Mouse (Mus musculus) thymus, postnatal 10 days (tissue): ENCODE measurements around the gene Kcnj8.
"Not testable (repeated sequence)": the region's sequence is repeated elsewhere in the genome, so short reads cannot be mapped to it uniquely, and the experiment has no call there.

Experiments used
- DNase-seq, 2 experiments: peaks; one replicate each; pipeline ENCODE4 v3.0.0; 2021; ENCODE audit warnings: low spot score in 2 of 2

The Kcnj8 gene

DNA sequence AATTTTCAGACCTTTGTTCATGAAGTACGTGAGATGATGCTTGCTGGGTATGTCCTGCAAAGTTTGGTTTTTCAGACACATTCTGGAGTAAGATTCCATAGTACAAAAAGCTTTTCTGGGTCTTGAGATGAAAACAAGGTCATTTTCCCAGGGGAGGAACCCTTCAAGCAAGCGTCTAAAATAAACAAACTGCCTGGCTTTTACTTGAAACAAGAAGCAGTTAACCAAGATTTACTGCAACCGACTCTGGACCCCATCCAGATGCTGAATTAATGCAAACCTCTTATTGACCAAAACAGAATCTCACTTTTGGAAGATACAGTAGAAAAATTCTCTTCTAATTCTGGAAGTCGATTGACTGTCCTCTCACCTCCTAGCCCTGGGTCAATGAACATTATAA, 20.5 kb downstream of the Kcnj8 start:
- no peak for DNase-seq

DNA sequence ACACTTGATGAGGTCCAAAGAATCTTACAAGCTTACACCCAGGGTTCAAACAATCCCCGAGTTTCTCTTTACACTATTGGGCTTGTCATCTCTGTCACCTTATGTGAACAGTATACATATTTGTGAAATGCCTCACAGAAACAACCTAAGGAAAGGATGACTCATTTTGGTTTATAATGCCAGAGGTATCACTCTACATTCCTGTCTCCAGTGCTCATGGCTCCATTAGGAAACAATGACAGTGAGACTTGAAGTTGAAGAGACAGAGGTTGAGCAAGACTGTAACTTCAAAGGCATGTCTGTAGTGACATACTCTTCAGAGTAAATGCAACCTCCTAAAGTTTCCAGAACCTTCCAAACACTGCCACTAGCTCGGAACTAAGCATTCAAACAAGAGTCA, 23.0 kb downstream of the Kcnj8 start:
- DNase-seq, result no peak

DNA sequence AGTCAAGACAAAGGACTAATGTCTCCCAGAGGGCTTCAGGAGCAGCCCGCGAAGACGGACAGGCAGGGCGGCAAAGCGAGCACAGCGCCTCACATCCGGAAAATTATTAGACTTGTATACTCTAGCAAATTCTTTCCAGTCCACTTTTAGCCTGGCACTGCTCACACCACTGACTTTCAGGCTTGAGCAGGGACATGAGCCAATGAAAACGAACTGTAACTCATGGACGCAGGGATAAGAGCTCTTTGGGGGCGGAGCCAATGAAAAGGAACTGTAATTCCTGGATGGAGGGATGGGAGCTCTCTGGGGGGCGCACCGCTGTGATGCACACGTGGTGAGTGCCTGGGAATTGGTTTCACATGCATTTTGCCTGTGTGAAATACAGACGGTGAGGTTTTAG, 26.3 kb downstream of the Kcnj8 start:
- DNase-seq, result no peak

DNA sequence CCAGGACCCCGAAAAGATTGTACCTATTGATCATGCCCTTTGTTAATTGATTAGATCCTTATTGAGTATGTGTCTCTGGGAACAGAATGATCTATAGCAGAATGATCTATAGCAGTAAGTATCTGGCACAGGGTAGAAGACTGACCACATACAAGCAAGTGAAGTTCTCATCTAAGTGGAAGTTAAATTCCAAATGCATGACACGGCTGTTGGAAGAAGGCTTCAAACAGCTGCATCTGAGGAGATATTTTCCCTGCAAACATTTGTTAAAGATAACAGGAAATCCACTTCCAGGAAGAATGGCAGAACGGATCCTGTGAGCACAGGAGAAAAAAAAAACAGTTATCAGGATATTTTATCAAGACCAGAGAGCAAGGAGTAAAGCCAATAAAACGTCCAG, 27.8 kb downstream of the Kcnj8 start:
- no peak for DNase-seq

DNA sequence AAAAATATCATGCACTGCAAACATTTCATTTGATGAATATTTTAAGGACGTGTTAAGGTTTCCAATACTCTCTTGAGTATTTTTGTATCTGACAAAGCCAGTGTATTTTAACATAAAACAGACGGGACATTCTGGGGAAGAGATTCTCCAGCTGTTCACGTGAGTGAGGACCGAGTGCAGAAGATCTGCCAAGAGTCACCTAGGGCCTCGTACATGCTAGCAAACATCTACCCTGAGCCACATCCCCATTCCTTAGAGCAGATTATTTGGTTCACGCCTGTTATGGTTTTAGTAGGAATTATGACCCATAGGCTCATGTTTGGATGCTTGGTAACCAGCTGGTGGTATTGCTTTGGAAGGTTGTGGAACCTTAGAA, 28.6 kb downstream of the Kcnj8 start:
- DNase-seq, result no peak

DNA sequence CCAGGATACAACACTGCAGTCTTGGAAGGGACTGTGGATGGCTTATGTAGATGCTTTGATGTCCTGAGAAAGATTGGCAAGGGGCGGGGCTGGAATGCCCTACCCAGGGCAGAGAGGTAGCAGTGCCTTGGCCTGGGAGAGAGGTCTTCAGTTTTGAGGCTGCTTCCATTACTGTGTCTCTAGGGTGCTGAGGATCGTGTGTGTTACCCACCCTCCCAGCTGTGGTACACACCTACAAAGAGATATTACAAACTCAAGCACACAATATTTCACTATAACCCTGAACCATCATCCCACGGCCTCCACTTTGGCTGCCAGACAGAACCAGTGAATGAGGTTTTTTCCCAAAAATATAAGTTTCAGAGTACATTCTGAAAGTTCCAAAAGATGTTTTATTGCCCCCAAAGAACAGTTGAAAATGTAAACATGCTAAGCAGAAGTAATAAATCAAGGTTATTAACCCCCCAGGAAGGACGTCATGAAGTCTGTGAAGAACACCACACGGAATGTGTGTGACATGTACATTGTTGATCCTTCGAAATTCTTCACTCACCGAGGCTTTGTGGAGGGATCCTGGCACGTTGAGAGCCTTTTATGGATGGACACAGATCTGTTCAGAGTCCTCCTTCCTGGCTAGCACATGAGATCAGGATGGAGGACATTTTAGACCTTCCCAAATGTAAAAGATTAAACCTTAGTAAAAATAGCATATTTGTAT, 29.2 kb downstream of the Kcnj8 start:
- DNase-seq, result no peak

DNA sequence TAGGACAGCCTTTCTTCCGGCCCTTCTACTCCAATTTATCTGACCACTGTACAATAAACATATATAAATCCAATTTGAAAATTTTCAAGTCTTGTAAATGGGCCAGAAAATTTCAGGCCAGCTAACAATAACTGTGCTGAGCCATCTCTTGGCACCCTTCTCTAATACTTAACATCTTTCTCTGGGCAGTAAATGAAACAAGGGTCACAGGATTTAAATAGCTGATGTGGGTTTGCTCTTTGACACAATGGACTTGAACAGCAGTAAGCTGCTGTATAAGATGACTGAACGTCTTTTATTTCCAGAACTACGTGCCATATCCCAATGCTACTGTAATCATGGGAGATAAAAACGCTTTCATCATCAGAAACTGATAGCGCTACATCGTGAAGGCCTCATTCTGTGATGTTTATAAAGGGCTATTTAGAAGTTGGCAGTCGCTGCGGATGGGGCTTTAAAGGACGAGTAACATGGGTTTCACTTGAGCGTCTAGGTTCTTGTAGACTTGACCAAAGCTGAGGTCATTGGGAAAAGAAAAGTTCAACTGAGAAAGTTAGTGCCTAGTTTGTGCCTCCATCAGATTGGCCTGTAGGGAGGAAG, 30.8 kb downstream of the Kcnj8 start:
- no peak for DNase-seq

DNA sequence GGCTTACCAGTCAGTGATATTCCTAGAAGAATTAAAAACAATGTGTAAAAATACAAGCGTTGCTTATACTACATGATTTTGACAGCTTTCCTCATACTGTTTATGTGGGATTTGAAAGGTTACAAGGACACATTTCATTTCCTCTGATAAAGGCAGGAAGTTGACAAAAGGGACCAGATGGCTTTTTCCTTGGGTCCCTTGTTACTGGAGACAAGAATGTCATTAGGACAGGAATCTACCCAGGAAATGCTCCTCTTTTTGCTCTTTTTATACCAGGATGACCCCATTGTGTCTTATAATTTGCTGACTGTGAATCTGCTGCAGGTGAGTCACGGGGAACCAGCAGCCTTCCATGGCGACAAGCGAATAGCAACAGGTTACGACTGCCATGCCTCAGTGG, 31.3 kb downstream of the Kcnj8 start:
- no peak for DNase-seq

DNA sequence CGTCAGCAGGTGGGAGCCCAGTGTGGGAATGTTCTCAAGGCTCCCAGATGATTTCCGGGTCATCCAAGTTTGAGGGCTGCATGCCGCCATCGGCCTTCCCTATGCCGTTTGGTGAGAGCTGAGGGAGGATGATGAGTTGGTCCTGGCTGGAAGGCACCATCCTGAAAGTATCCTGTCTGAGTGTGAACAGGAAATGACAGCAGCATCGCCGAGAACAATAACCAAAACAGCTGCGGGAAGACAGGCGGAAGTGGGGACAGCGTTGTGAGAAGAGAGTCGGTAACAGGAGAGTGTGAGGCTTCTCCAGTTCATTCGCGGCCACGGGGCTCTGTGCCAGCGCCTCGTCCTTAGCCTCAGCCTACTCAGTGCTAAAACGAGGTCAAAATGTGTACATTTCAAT, 32.9 kb downstream of the Kcnj8 start:
- DNase-seq, result peak; percentile 67 to 73

DNA sequence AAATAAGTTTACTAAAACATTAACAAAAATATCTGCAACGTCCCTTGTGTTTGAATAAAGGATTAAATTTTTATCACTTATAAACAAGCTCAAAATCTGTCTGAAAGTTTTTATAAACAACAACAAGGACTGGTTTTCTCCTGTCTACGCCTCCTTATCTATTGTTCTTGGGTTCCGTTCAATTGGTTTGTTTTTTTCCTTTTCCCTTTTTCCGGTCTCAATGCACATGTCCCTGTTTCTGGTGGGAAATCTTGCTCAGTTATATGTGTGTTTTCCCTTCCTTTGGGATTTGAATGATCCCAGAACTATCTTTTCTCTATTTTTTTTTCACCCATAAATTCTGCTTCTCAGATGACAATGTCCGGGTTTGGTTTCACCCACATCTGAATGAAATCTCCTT, 38.0 kb downstream of the Kcnj8 start:
- no peak for DNase-seq

DNA sequence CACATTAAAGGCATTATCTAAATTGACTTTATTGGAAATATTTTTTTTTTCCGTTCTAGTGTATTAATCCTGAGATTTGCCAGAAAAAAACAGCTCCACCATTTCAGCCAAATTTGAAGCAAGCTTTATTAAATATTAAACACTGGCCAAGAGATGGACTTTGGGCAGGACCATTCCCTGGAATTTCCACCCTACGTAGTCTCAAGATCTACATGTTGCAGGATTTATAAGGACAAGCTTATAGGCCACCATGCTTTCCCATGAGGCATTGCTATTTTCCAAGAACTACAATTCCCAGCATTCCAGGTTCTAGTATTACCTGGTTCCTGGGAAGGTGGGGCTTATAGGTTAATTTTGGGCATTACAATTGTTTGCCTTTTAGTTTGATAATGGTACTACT, 38.7 kb downstream of the Kcnj8 start:
- no peak for DNase-seq

DNA sequence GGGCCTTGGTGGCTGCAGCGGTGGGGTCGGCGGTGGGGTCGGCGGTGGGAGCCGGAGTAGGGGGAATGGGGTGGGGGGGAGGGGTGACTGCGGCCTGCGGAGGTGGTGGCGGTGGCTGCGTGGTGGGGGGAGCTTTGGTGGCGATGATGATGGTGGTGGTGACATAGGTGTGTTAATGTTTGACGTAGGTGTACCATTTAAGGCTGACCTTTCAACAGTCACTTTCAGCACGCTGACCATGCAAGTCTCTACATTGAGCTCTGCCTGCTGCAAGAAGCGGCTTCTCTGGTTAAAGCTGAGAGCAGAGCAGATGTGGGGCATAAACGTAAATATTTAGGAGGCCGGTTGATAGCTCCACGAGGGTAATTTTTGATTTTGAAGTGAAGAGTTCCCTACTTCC, 39.3 kb downstream of the Kcnj8 start:
- DNase-seq, result no peak

DNA sequence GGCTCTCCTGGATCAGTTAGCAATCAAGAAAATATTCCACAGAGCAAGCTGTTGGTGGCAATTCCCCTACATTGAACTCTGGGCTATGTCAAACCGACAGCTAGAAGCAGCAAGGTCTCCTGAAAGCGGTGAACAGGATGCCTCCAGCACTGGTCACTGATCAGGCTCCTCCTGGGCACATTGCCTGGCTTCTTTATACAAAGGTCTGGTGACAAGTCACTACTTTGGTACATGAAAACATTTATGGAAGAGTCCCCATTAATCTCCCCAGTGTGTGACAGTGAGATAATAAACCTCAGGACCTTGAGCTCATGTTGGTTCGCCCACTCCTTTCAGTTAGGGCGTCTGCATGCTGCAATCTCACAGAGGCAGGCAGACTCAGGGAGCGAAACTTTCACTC, 41.0 kb downstream of the Kcnj8 start:
- no peak for DNase-seq

DNA sequence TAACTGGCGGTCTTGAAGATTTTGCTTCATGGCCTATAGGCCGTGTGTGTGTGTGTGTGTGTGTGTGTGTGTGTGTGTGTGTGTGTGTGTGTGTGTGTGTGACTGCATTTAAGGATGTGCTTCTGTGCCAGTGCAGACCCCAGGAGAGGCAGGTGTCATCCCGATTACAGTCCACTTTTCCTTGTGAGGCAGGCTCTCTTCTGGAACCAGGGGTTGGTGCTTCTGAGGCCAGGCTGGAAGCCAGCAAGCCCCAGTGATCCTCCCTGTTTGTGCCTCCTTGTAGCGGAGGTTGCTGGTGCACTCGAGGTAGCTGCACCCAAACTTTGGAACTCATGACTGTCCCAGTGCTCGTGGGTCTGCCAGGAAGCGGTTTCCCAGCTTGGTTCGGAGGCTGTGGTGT, 41.7 kb downstream of the Kcnj8 start:
- no peak for DNase-seq

DNA sequence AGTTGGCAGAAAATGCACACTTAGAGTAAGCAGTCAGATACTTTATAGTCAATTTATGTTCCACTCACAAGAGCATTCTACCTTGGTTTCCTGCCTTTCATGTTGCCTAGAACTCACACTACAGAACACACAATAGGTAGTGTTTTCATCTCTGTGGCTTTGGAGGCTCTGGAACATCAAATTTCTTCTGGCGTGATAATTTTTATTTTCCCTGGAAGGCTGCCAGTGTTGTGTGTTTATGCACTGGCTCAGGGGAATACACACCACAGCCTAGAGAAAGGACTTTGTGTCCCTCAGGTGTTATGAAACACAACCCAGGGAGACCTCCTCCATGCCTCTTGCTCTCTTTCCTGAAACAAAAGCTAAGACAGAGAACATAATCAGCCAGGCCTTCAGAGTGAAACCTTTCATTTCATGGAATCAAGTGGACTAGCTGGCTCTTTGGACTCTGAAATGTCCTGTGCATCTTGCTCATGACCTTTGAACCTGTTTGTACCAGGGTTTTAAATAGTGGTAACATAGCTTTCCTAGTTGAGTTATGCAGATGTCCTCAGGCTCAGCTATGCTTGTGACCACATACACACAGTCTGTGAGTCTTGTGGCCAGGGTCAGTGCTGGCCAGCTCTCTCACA, 43.4 kb downstream of the Kcnj8 start:
- no peak for DNase-seq

DNA sequence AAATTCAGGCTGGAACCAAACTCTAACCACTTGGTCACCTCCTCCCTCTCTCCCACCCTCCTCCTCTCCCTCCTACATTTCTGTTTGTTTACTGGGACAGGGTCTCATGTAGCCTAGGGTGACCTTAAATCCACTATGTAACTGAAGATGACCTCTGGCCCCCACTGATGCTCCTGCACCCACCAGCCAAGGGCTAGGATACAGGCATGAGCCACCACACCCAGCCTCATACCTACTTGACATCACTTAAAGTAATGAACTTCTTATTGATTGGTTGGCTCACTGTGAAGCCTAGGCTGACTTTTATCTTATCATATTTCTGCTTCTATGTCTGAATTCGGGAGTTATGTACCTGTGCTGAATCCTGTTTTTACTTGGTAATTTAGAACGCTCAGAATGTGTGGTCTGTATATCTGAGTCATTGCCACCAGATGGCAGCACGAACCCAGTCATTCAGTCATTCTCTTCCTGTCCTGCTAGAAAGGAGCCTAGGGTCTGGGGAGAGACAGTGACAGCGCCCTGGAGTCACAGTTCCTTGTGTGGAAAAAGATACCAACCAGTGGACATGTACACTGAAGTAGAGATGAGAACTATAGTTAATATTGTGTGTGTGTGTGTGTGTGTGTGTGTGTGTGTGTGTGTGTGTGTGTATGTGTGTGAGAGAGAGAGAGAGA, 46.6 kb downstream of the Kcnj8 start:
- peak; percentile 50 to 79 for DNase-seq

DNA sequence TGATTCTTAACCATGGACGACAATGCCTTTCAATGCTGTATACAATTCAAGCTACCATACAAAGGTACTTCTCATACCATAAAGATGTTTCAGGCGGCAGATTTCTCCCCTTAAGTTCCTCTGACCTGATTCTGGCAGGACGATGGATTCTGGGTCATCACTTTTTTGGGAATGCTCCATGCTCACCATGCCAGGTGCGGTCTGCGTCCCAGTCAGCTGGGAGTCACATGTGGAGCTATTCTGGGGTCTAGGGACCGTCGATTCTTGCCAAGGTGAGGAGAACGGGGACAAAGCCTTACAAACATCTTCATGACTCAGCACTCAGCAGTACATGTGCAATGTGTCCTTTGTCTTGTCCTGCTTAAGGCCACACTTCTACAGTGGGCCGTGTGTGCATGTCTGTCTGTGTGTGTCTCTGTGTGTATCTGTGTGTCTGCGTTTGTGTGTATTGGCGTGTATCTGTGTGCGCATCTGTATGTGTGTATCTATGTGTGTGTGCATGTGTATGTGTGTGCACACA, 49.8 kb downstream of the Kcnj8 start:
- DNase-seq, result no peak

DNA sequence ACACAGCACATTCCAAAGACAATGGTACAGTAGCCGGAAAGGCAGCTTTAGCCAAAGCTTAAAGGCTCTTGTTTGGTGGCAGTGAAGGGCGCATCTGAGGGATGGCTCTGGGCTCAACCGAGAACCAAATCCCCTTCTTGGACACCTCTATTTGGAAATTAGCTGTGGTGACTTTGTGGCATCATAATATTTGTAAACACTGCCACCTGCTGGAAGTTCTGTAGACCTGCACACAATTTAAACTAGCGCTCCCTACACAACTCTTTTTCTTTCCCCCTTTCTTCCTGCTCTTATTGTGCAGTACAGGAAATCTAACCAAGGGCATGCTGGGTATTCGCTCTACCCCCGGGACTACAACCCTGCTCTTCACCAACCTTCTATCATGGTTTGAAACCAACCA, 52.3 kb downstream of the Kcnj8 start:
- DNase-seq, result peak in 1 of 2 experiments; percentile 63

DNA sequence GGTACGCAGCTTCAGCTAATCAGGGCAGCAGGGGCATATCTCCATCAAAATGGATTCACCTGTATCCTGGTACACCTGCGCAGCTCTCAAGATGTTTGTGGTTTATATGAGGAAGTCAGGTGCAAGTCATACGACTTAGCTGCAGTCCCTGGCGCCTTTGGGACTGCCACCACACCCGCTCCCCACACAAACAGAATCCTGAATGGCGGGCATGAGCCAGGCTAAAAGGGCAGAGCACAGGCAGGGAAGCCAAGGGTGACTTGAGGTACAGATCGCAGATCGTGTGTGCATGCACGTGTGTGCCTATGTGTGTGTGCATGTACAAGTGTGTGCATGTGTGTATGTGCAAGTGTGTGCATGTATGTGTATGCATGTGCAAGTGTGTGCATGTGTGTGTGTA, 56.0 kb downstream of the Kcnj8 start:
- DNase-seq, result not testable (repeated sequence)

DNA sequence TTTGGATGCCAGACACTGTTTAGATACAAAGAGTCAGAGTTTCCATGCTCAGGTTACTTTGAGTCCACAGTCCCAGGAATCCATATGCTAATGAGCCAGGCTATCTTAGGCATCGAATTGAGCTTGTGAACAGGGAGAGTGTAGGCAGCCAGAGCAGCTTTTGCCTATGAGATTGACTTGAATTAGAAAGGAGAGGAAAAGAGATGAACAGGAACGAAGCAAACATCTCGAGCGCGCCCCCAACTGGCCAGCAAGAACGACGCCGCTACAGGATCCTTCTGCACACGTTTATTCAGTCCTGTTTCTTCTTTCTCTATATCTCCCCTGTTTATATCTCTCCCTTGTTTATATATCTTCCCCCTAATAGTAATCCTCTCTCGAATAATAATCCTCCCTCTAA, 56.5 kb downstream of the Kcnj8 start:
- peak; percentile 41 to 79 for DNase-seq
